Mouse (Mus musculus) G1E (cell line): ENCODE data around the gene Oaz3.

ENCODE experiments used
- CTCF ChIP-seq: IDR thresholded peaks from 2 replicates; pipeline ENCODE4 v1.5.1; 2012; ENCODE audit warnings: low read depth, low read length, inconsistent platforms, mixed read lengths
- GATA1 ChIP-seq: IDR thresholded peaks from 2 replicates; pipeline ENCODE4 v1.6.1; 2012; ENCODE audit warnings: borderline replicate concordance, low read length, inconsistent platforms, mixed read lengths

GRCm38 (mm10) chr3:94479564-94479963 is 35.8 kb upstream of the Oaz3 start:
- TF ChIP-seq CTCF (no peak), GATA1 (no peak)
